Mouse (Mus musculus) left cerebral cortex, postnatal 36 days (tissue): ENCODE measurements around the gene Gm8127. TPM values are rescaled to one million over a fixed set of nuclear protein-coding genes. Genes with fewer than 3 reads are reported as not detected.

Source experiments
- total RNA-seq, 2 experiments: library from RNA; stranded (reverse); gene quantifications; 2 replicates each; pipeline ENCODE4 v1.2.3; 2021

The Gm8127 gene
- total RNA-seq, 2 experiments from 2014 or later = not detected

Other genes starting within 250 kb of the Gm8127 start
- not detected for gene Gm8094, start 217.2 kb downstream of the Gm8127 start, total RNA-seq
- gene Gm8104, start 193.2 kb downstream of the Gm8127 start, total RNA-seq = under 1 TPM; 0.68 to 0.69 TPM
- under 1 TPM; 0.30 to 0.91 TPM for gene Gm7233, start 114.0 kb downstream of the Gm8127 start, total RNA-seq
- gene Gm8122, start 58.5 kb downstream of the Gm8127 start, total RNA-seq = not detected
- under 1 TPM; 0.36 to 0.84 TPM for gene Gm8126, start 35.2 kb downstream of the Gm8127 start, total RNA-seq
- gene Gm9732, start 18.8 kb downstream of the Gm8127 start, total RNA-seq = not detected
- gene 1700001F09Rik, start 54.0 kb upstream of the Gm8127 start, total RNA-seq = not detected
- gene Gm8138, start 122.5 kb upstream of the Gm8127 start, total RNA-seq = not detected
- gene Gm5799, start 249.7 kb upstream of the Gm8127 start, total RNA-seq = under 1 TPM in 1 of 2 experiments, not detected in 1; 0.91 TPM